Mouse (Mus musculus) forebrain, embryonic 10.5 days (tissue): Measurements from ENCODE around the gene Gm10521. TPM values are rescaled to one million over a fixed set of nuclear protein-coding genes. Genes with fewer than 3 reads are reported as not detected.

Experiments used
- DNase-seq: peaks from one replicate; pipeline ENCODE4 v3.0.0-alpha.2; 2017; ENCODE audit warnings: low spot score; ENCODE audit errors: extremely low spot score
- H3K27ac ChIP-seq: fragments of 300-500 bp; sonication (generic); 2 replicates; pipeline ENCODE4 v1.5.1; 2016; ENCODE audit warnings: mild to moderate bottlenecking
- H3K27me3 ChIP-seq: fragments of 300-500 bp; sonication (generic); 2 replicates; pipeline ENCODE4 v1.6.1; 2016; ENCODE audit warnings: mild to moderate bottlenecking; ENCODE audit not compliant: poor library complexity, severe bottlenecking
- H3K36me3 ChIP-seq: fragments of 300-500 bp; sonication (generic); replicated peaks from 2 replicates; pipeline ENCODE4 v1.6.1; 2016; ENCODE audit warnings: mild to moderate bottlenecking, moderate library complexity
- H3K4me1 ChIP-seq: fragments of 300-500 bp; sonication (generic); 2 replicates; pipeline ENCODE4 v1.6.1; 2016
- H3K4me3 ChIP-seq: fragments of 300-500 bp; sonication (generic); 2 replicates; pipeline ENCODE4 v1.5.1; 2016; ENCODE audit warnings: mild to moderate bottlenecking, moderate library complexity
- H3K9me3 ChIP-seq: fragments of 300-500 bp; sonication (generic); 2 replicates; pipeline ENCODE4 v1.6.1; 2016; ENCODE audit warnings: mild to moderate bottlenecking, moderate library complexity
- WGBS: fragments of 180-500 bp; shearing (Covaris S2); methylation state at CpG from one replicate; pipeline ENCODE4 v1.1.7; 2016; 5-methylcytosine and 5-hydroxymethylcytosine counted together
- polyA plus RNA-seq: library from polyadenylated mRNA; unstranded; fragments of >200 nt; fragmentation: Nextera tagmentation; extraction: Ambion mirVana; gene quantifications from 2 replicates; pipeline ENCODE4 v1.2.1, GENCODE M21; 2016

Gene Gm10521
- polyA plus RNA-seq, 1 experiment from 2014 or later: not detected

DNA sequence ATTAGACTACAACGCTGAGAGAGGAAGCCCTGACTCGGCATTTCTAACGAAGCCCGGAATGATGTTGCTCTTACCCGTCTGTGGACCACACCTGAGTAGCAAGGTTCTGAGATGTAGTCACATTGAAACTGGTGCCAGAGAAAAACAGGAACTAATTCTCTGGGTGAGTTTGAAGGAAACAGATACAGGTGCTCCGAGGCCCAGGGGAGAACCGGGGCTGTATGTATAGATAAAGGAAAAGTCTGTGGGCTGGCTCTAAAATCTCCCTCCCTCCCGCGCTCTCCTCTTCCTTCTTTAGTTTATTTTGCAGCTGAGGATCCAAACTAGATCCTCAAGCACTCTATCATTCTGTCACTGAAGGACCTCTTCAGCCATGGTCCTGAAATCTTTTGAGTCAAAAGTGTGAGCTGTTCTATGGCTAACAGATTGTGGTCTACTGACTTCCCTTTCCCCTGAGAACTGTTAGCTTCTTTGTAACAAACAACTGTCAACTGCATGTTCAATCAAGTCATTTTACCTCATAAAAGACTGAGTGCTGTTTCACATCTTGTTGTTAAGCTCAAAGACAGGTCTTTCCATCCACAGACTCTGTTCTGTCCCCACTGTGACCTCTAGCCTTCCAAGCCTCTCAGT, 25.6 kb downstream of the Gm10521 start:
- H3K27ac ChIP-seq: no peak overlapping the region
- H3K27me3 ChIP-seq: no peaks in the 10 kb centered on the region
- DNase-seq: no peak
- no peaks in the 10 kb centered on the region for H3K4me1 ChIP-seq
- no peaks in the 10 kb centered on the region for H3K36me3 ChIP-seq
- no peaks in the 10 kb centered on the region for H3K9me3 ChIP-seq
- WGBS: 92% methylated on average over 9 of the region's 9 CpGs
- no peak overlapping the region for H3K4me3 ChIP-seq

GRCm38 (mm10) chr1:171921641-171922040, 26.2 kb downstream of the Gm10521 start:
- WGBS: 85% methylated on average over 2 of the region's 2 CpGs
- no peak for DNase-seq
- no peaks in the 10 kb centered on the region for H3K27me3 ChIP-seq

DNA sequence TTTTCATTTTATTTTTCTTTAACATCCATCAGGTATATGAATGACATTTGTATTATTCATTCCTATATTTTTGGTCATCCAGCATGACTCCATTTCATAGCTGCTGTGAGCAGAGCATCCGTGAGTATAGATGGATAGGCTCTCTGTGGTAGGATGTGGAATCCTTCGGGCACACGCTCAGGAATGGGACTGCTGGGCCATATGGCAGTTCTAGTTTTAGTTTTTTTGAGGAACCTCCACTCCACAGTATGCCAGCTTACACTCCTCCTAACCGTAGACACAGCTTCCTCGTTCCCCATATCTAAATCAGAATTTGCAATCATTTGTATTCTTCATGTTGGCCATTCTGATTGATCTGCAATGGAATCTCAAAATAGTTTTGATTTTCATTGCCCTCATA, 27.4 kb downstream of the Gm10521 start:
- DNase-seq: no peak
- Histone ChIP-seq H3K36me3 (no peaks in the 10 kb centered on the region), H3K27me3 (no peaks in the 10 kb centered on the region), H3K4me3 (no peak overlapping the region), H3K27ac (no peak overlapping the region), H3K9me3 (no peaks in the 10 kb centered on the region), H3K4me1 (no peaks in the 10 kb centered on the region)
- 95% methylated on average over 5 of the region's 5 CpGs for WGBS

More at GRCm38 (mm10) chr1:171921641-171922040, 26.2 kb downstream of the Gm10521 start:
- no peak overlapping the region for H3K27ac ChIP-seq
- H3K36me3 ChIP-seq: no peaks in the 10 kb centered on the region
- no peaks in the 10 kb centered on the region for H3K9me3 ChIP-seq
- H3K4me3 ChIP-seq: no peak overlapping the region
- H3K4me1 ChIP-seq: no peaks in the 10 kb centered on the region

DNA sequence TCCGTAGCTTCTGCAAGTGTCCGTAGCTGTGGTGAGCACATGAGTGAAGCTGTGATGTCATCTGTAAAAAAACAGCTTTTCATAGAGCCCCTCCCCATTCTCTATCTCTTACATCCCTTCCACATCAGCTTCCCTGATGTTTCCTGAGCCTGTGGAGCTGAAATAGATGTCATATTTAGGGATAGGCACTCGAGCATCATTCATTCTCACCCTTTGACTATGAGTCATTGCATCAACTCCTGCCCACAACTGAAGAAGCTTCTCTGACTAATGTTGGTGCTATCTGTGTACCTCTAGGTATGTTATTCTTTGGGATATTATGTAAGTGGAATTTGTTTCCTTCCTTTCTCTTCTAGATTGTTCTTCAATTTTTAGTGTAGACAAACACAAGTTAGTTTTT, 29.4 kb downstream of the Gm10521 start:
- no peak overlapping the region for H3K4me3 ChIP-seq
- no peaks in the 10 kb centered on the region for H3K36me3 ChIP-seq
- no peaks in the 10 kb centered on the region for H3K4me1 ChIP-seq
- H3K9me3 ChIP-seq: no peaks in the 10 kb centered on the region
- WGBS: 79% methylated on average over 3 of the region's 3 CpGs
- H3K27me3 ChIP-seq: no peaks in the 10 kb centered on the region
- no peak for DNase-seq
- H3K27ac ChIP-seq: no peak overlapping the region

DNA sequence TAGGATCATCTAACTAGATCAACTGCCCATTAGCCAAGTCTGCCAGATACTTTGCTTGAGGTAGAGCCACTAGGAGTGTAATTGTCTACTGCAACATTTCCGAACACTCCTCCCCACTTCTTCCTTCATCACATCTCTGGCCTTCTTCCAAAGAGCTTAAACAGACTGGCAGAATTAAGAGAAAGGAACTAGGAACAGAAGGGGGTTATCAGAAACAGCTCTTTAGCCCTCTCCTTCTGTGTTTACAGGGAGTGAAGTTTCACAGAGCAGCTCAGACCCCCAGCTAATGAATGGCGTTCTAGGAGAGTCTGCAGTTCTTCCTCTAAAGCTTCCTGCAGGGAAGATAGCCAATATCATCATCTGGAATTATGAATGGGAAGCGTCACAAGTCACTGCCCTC, 38.4 kb downstream of the Gm10521 start:
- Histone ChIP-seq H3K9me3 (no peaks in the 10 kb centered on the region; the same call in 1 of the 2 replicates), H3K27me3 (no peaks in the 10 kb centered on the region), H3K36me3 (no peaks in the 10 kb centered on the region), H3K4me3 (no peak overlapping the region), H3K4me1 (no peaks in the 10 kb centered on the region), H3K27ac (no peak overlapping the region)
- 82% methylated on average over 3 of the region's 3 CpGs for WGBS
- DNase-seq: no peak

DNA sequence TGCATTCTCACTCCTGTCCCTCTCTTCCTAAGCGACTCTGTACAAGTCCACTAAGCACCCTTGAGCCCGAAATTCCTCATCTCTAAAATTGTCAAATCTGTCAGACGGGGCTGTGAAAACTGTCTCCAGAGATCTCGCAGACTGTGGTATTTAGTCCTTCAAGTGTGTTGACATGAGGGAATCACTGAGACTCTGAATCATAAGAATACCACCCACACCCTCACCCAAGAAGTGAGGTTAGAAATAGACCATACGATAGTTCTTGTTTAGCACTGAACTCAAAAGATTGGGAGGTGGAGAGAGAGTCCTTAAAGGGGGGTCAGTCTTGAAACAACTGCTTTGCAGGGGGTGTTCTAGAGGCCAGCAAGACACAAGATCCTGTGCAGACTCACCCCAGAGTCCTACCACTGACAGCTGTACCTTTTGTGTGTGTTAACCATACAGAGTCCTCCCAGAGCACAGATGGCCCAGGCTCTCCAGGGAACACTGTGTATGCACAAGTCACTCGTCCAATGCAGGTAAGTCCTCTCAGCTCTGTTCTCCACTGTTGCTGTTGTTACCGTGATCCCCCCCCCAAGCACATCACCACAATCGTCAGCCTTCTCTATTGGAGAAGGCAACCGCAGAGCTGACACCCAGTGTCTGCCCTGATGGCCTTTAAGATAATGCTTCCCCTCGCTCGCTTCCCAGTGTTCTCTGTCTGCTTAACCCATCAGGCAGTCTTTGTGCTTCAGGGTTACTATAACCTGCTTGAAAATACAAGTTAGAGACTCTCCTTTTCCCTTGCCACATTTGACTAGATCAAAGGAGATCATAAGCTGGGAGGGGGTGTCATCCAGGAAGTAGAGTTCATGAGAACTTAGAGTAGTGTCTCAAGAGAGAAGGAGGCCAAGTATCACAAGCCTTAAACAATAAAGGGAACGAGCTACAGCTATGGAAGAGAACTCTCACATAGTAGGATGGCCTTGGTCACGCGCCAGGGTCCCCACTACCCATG, 43.8 kb downstream of the Gm10521 start:
- Histone ChIP-seq H3K27ac (no peak overlapping the region), H3K4me1 (no peaks in the 10 kb centered on the region), H3K9me3 (no peaks in the 10 kb centered on the region; the same call in 1 of the 2 replicates), H3K27me3 (no peaks in the 10 kb centered on the region), H3K36me3 (no peaks in the 10 kb centered on the region), H3K4me3 (no peak overlapping the region)
- no peak for DNase-seq
- 89% methylated on average over 14 of the region's 14 CpGs for WGBS

- 82% methylated on average over 6 of the region's 6 CpGs for WGBS
- H3K4me1 ChIP-seq: no peaks in the 10 kb centered on the region
- H3K4me3 ChIP-seq: no peak overlapping the region
- H3K9me3 ChIP-seq: no peaks in the 10 kb centered on the region; the same call in 1 of the 2 replicates
- no peaks in the 10 kb centered on the region for H3K36me3 ChIP-seq
- DNase-seq: no peak
- no peaks in the 10 kb centered on the region for H3K27me3 ChIP-seq
- no peak overlapping the region for H3K27ac ChIP-seq
Observed at GRCm38 (mm10) chr1:171940626-171941025, 45.2 kb downstream of the Gm10521 start.

DNA sequence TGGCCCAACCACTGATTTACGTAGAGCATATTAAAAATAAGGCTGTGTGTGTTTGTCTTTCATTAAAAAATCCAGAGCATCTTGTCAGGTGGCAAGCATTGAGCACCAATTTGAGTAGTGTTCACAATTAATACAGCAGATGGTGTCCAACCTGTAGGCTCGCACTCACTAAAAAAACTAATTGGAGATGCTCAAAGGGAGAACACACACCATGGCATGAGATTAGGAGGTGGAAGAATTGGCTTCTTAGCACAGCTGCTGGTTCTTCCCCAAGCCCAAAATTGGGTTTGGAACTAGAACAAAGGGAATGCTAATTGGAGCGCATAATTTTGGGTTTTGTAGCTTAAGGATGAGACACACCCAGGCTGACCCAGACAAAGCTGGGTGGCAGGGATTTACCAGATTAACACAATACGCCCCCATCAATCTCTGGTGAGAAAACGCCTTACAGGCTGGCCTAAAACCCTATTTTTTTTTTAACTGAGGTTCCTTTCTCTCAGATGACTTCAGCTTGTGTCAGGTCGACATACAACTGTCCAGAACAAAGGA, 51.1 kb downstream of the Gm10521 start:
- no peaks in the 10 kb centered on the region for H3K27me3 ChIP-seq
- H3K9me3 ChIP-seq: no peaks in the 10 kb centered on the region
- no peaks in the 10 kb centered on the region for H3K4me1 ChIP-seq
- 53% methylated on average over 6 of the region's 6 CpGs for WGBS
- H3K27ac ChIP-seq: no peak overlapping the region
- H3K4me3 ChIP-seq: no peak overlapping the region
- no peak for DNase-seq
- no peaks in the 10 kb centered on the region for H3K36me3 ChIP-seq

Other genes with a start within 250 kb of the Gm10521 start
- not detected in 2 replicates for gene Slamf7, start 242.6 kb upstream of the Gm10521 start, polyA plus RNA-seq
- 0.31 TPM in 1 of 2 replicates, not detected in the other for gene Cd48, start 213.7 kb upstream of the Gm10521 start, polyA plus RNA-seq
- gene Slamf1, start 128.5 kb upstream of the Gm10521 start, polyA plus RNA-seq: 0.18 and 0.19 TPM in 2 replicates
- 0.42 and 0.46 TPM in 2 replicates for gene Cd84, start 56.0 kb upstream of the Gm10521 start, polyA plus RNA-seq
- 0.11 and 0.15 TPM in 2 replicates for gene Slamf6, start 21.9 kb downstream of the Gm10521 start, polyA plus RNA-seq
- 40.6 and 41.7 TPM in 2 replicates for gene Vangl2, start 132.8 kb downstream of the Gm10521 start, polyA plus RNA-seq
- 1.6 and 2.7 TPM in 2 replicates for gene Nhlh1, start 161.9 kb downstream of the Gm10521 start, polyA plus RNA-seq
- gene Copa, start 186.9 kb downstream of the Gm10521 start, polyA plus RNA-seq: 176 TPM in 2 replicates
- 91.6 and 95.3 TPM in 2 replicates for gene Ncstn, start 187.1 kb downstream of the Gm10521 start, polyA plus RNA-seq
- gene Pex19, start 231.1 kb downstream of the Gm10521 start, polyA plus RNA-seq: 153 and 159 TPM in 2 replicates